Mouse (Mus musculus): ENCODE measurements around the gene Dhx36. TPM values are rescaled to one million over a fixed set of nuclear protein-coding genes. Genes with fewer than 3 reads are reported as not detected.

Dhx36 gene
- polyA plus RNA-seq, 1 experiment from 2014 or later: 5.3 TPM

DNA sequence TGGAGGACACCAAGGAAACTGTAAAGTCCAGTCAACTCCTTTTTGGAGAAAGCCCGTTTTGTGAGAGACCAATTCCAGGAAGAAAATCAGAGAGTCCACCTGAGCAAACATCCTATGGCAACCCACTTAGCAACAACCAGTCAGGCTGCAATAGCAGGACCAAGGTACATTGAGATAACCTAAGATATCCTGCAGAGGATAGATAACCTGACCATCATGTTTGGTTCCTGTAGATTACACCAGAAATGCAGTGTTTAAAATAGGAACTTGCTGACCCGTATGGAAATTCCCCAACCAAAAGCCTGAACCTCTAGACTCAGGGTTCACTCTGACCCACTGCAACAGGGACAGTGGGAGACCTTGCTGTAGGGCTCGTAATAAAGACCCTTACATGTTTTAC lies 42.5 kb downstream of the Dhx36 start:
- Histone ChIP-seq H3K27ac (ENCODE audit: low read length) (no peak overlapping the region), H3K27me3 (ENCODE audit: control insufficient read depth, insufficient read depth, low read depth, low read length) (no peaks in the 10 kb centered on the region), H3K4me1 (ENCODE audit: control insufficient read depth, low read depth, low read length) (no peaks in the 10 kb centered on the region), H3K9me3 (replicated peaks; ENCODE audit: control insufficient read depth, low read length) (no peaks in the 10 kb centered on the region), H3K4me3 (ENCODE audit: low read depth, low read length) (no peak overlapping the region), H3K4me2 (ENCODE audit: low read depth, low read length) (no peak overlapping the region), H3K9ac (ENCODE audit: low read depth, low read length) (no peak overlapping the region), H3K36me3 (ENCODE audit: control insufficient read depth, insufficient read depth) (peaks cover 15% of the 10 kb centered on the region)
- ATAC-seq (ENCODE audit: low read depth): no peak
- WGBS (ENCODE audit: insufficient replicate concordance): 37% methylated on average over 3 of the region's 3 CpGs

GRCm38 (mm10) chr3:62459483-62459882 lies 47.3 kb downstream of the Dhx36 start:
- Histone ChIP-seq H3K36me3 (ENCODE audit: control insufficient read depth, insufficient read depth) (no peaks in the 10 kb centered on the region), H3K27ac (ENCODE audit: low read length) (no peak overlapping the region), H3K4me1 (ENCODE audit: control insufficient read depth, low read depth, low read length) (no peaks in the 10 kb centered on the region), H3K9me3 (replicated peaks; ENCODE audit: control insufficient read depth, low read length) (no peaks in the 10 kb centered on the region), H3K9ac (ENCODE audit: low read depth, low read length) (no peak overlapping the region), H3K4me2 (ENCODE audit: low read depth, low read length) (no peak overlapping the region), H3K27me3 (ENCODE audit: control insufficient read depth, insufficient read depth, low read depth, low read length) (no peaks in the 10 kb centered on the region), H3K4me3 (ENCODE audit: low read depth, low read length) (no peak overlapping the region)
- ATAC-seq (ENCODE audit: low read depth): no peak
- WGBS (ENCODE audit: insufficient replicate concordance): 72% methylated on average over 6 of the region's 6 CpGs

- no peak overlapping the region for H3K4me2 ChIP-seq (ENCODE audit: low read depth, low read length)
- no peaks in the 10 kb centered on the region for H3K9me3 ChIP-seq (replicated peaks; ENCODE audit: control insufficient read depth, low read length)
- no peaks in the 10 kb centered on the region for H3K4me1 ChIP-seq (ENCODE audit: control insufficient read depth, low read depth, low read length)
- H3K9ac ChIP-seq (ENCODE audit: low read depth, low read length): no peak overlapping the region
- WGBS (ENCODE audit: insufficient replicate concordance): 47% methylated on average over 6 of the region's 6 CpGs
- no peak overlapping the region for H3K27ac ChIP-seq (ENCODE audit: low read length)
- H3K36me3 ChIP-seq (ENCODE audit: control insufficient read depth, insufficient read depth): no peaks in the 10 kb centered on the region
- ATAC-seq (ENCODE audit: low read depth): no peak
- H3K27me3 ChIP-seq (ENCODE audit: control insufficient read depth, insufficient read depth, low read depth, low read length): no peaks in the 10 kb centered on the region
- no peak overlapping the region for H3K4me3 ChIP-seq (ENCODE audit: low read depth, low read length)
These were observed 48.4 kb downstream of the Dhx36 start for GRCm38 (mm10) chr3:62458284-62459013.

GRCm38 (mm10) chr3:62455854-62456253 lies 51.0 kb downstream of the Dhx36 start:
- Histone ChIP-seq H3K4me1 (ENCODE audit: control insufficient read depth, low read depth, low read length) (no peaks in the 10 kb centered on the region), H3K27me3 (ENCODE audit: control insufficient read depth, insufficient read depth, low read depth, low read length) (no peaks in the 10 kb centered on the region), H3K9ac (ENCODE audit: low read depth, low read length) (no peak overlapping the region), H3K9me3 (replicated peaks; ENCODE audit: control insufficient read depth, low read length) (no peaks in the 10 kb centered on the region), H3K4me2 (ENCODE audit: low read depth, low read length) (no peak overlapping the region), H3K4me3 (ENCODE audit: low read depth, low read length) (no peak overlapping the region), H3K27ac (ENCODE audit: low read length) (no peak overlapping the region), H3K36me3 (ENCODE audit: control insufficient read depth, insufficient read depth) (no peaks in the 10 kb centered on the region)
- WGBS (ENCODE audit: insufficient replicate concordance): 65% methylated on average over 1 of the region's 1 CpGs
- ATAC-seq (ENCODE audit: low read depth): no peak

DNA sequence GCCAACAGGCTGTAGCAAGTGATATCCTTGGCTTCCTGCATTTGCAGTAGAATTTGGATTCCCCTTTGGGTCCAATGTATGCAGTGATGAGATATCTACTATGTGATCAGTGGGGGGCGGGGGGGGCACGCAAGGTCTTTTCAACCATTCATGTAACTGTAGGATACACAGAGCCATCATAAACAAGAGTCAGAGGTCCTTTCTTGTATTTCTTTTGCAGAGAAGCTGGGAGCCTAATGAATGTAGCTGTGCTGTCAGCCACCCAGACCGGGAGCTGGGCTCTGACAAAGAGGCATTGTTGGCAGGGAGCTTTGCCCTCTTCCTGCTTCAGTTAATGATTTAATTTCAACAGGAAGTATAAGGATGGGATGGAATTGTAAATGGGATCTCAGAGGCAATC lies 52.7 kb downstream of the Dhx36 start:
- H3K4me3 ChIP-seq (ENCODE audit: low read depth, low read length): no peak overlapping the region

DNA sequence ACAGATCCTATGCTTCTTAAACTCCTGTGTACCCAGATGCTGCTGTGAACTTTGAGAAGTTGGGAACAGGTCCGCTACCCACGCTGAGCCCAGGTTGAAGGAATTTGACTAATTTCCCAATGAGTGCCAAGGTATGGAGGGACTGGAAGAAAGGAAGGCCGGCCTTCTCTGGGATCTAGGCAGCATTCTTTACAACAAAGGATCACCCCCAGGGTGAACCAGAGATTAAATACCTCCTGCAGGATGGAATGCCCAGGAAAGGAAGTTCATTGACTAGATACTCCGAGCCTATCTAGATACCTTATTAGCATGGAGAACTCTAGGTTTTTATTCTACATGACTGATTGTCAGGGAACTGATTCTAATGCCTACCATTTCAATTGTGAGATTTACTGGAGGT lies 53.8 kb downstream of the Dhx36 start:
- Histone ChIP-seq H3K9me3 (replicated peaks; ENCODE audit: control insufficient read depth, low read length) (no peaks in the 10 kb centered on the region), H3K4me2 (ENCODE audit: low read depth, low read length) (no peak overlapping the region), H3K4me3 (ENCODE audit: low read depth, low read length) (no peak overlapping the region), H3K27me3 (ENCODE audit: control insufficient read depth, insufficient read depth, low read depth, low read length) (no peaks in the 10 kb centered on the region), H3K36me3 (ENCODE audit: control insufficient read depth, insufficient read depth) (no peaks in the 10 kb centered on the region), H3K27ac (ENCODE audit: low read length) (no peak overlapping the region), H3K9ac (ENCODE audit: low read depth, low read length) (no peak overlapping the region), H3K4me1 (ENCODE audit: control insufficient read depth, low read depth, low read length) (no peaks in the 10 kb centered on the region)
- no peak for ATAC-seq (ENCODE audit: low read depth)
- WGBS (ENCODE audit: insufficient replicate concordance): 48% methylated on average over 4 of the region's 4 CpGs

More for the DNA sequence above, 52.7 kb downstream of the Dhx36 start:
- no peak for ATAC-seq (ENCODE audit: low read depth)
- Histone ChIP-seq H3K27ac (ENCODE audit: low read length) (no peak overlapping the region), H3K9me3 (replicated peaks; ENCODE audit: control insufficient read depth, low read length) (no peaks in the 10 kb centered on the region), H3K4me2 (ENCODE audit: low read depth, low read length) (no peak overlapping the region), H3K36me3 (ENCODE audit: control insufficient read depth, insufficient read depth) (no peaks in the 10 kb centered on the region), H3K9ac (ENCODE audit: low read depth, low read length) (no peak overlapping the region), H3K4me1 (ENCODE audit: control insufficient read depth, low read depth, low read length) (no peaks in the 10 kb centered on the region), H3K27me3 (ENCODE audit: control insufficient read depth, insufficient read depth, low read depth, low read length) (no peaks in the 10 kb centered on the region)
- WGBS (ENCODE audit: insufficient replicate concordance): 43% methylated on average over 3 of the region's 3 CpGs

GRCm38 (mm10) chr3:62449871-62450496 lies 56.8 kb downstream of the Dhx36 start:
- Histone ChIP-seq H3K27ac (ENCODE audit: low read length) (no peak overlapping the region), H3K36me3 (ENCODE audit: control insufficient read depth, insufficient read depth) (no peaks in the 10 kb centered on the region), H3K27me3 (ENCODE audit: control insufficient read depth, insufficient read depth, low read depth, low read length) (no peaks in the 10 kb centered on the region), H3K9me3 (replicated peaks; ENCODE audit: control insufficient read depth, low read length) (no peaks in the 10 kb centered on the region), H3K4me1 (ENCODE audit: control insufficient read depth, low read depth, low read length) (no peaks in the 10 kb centered on the region), H3K9ac (ENCODE audit: low read depth, low read length) (no peak overlapping the region), H3K4me2 (ENCODE audit: low read depth, low read length) (no peak overlapping the region), H3K4me3 (ENCODE audit: low read depth, low read length) (no peak overlapping the region)
- WGBS (ENCODE audit: insufficient replicate concordance): 63% methylated on average over 4 of the region's 4 CpGs
- ATAC-seq (ENCODE audit: low read depth): no peak

DNA sequence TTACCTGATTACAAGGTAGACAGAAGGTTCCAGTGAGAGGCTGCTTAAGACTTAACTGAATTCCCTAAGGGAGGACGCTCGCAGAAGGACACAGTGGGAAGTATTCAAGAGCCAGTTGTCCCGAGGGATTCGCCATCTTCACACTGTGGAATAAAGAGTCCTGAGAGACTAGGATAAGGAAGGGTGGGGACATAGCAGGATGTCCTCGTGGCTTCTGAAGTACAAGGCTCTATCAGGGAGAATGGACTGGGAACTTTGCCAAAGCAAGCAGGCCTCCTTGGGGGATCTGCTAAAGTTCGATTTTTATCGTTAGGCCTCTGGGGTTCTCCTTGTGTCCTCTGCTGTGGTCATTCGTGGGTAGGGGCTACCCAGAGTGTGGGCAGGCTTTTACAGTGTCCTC lies 59.7 kb downstream of the Dhx36 start:
- Histone ChIP-seq H3K27me3 (ENCODE audit: control insufficient read depth, insufficient read depth, low read depth, low read length) (no peaks in the 10 kb centered on the region), H3K9ac (ENCODE audit: low read depth, low read length) (no peak overlapping the region), H3K27ac (ENCODE audit: low read length) (no peak overlapping the region), H3K9me3 (replicated peaks; ENCODE audit: control insufficient read depth, low read length) (no peaks in the 10 kb centered on the region), H3K4me2 (ENCODE audit: low read depth, low read length) (no peak overlapping the region), H3K4me1 (ENCODE audit: control insufficient read depth, low read depth, low read length) (no peaks in the 10 kb centered on the region), H3K36me3 (ENCODE audit: control insufficient read depth, insufficient read depth) (no peaks in the 10 kb centered on the region), H3K4me3 (ENCODE audit: low read depth, low read length) (no peak overlapping the region)
- ATAC-seq (ENCODE audit: low read depth): no peak
- WGBS (ENCODE audit: insufficient replicate concordance): 52% methylated on average over 8 of the region's 8 CpGs

DNA sequence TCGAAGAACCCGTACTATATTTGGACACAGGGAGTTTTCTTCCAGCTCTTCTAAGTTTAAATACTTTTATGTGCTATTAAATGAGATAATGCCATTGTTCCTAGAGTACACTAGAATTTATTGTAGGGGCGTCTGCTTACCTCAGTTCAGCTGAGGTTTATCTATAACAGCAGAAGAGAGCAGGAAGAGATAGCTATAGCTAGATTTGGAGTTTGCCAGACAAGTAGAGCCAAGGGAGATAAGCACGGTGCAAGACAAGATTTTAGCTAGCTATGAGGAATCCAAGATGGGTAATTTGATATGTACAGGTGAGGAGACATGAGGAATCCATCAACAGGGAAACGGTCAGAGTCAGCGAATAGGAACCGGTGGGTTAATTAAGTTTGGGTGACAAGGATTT lies 60.5 kb downstream of the Dhx36 start:
- Histone ChIP-seq H3K4me3 (ENCODE audit: low read depth, low read length) (no peak overlapping the region), H3K27me3 (ENCODE audit: control insufficient read depth, insufficient read depth, low read depth, low read length) (no peaks in the 10 kb centered on the region), H3K27ac (ENCODE audit: low read length) (no peak overlapping the region), H3K4me2 (ENCODE audit: low read depth, low read length) (no peak overlapping the region), H3K4me1 (ENCODE audit: control insufficient read depth, low read depth, low read length) (no peaks in the 10 kb centered on the region), H3K9ac (ENCODE audit: low read depth, low read length) (no peak overlapping the region), H3K36me3 (ENCODE audit: control insufficient read depth, insufficient read depth) (no peaks in the 10 kb centered on the region), H3K9me3 (replicated peaks; ENCODE audit: control insufficient read depth, low read length) (no peaks in the 10 kb centered on the region)
- 64% methylated on average over 7 of the region's 7 CpGs for WGBS (ENCODE audit: insufficient replicate concordance)
- ATAC-seq (ENCODE audit: low read depth): no peak

All from liver, embryonic 16.5 days (tissue).